Mouse (Mus musculus): ENCODE data around the gene Pcdh8. TPM values are rescaled to one million over a fixed set of nuclear protein-coding genes. Genes with fewer than 3 reads are reported as not detected.
A peak's percentile ranks its signal among the peaks of the same experiment; 100 is the strongest.

Gene Pcdh8
- polyA plus RNA-seq (2014; fragmentation: Nextera tagmentation; extraction: Ambion mirVana), result 18.5 and 19.5 TPM in 2 replicates

- H3K36me3 ChIP-seq (ENCODE audit: control insufficient read depth, insufficient read depth, low read length), result no peaks in the 10 kb centered on the region
- peaks cover 30% of the 10 kb centered on the region for H3K4me1 ChIP-seq (ENCODE audit: control insufficient read depth, insufficient read depth, low read length)
- H3K9me3 ChIP-seq (ENCODE audit: control insufficient read depth, low read length), result no peaks in the 10 kb centered on the region
- H3K4me2 ChIP-seq (ENCODE audit: low read depth), result peak within 1 kb of the TSS; percentile 72
- peak within 1 kb of the TSS; percentile 49 for H3K9ac ChIP-seq (ENCODE audit: low read length)
- peak within 1 kb of the TSS; percentile 49; the same call in 1 of the 2 replicates for H3K27ac ChIP-seq (ENCODE audit: low read depth, low read length)
- H3K27me3 ChIP-seq (ENCODE audit: control insufficient read depth, insufficient read depth, low read length), result peaks cover 59% of the 10 kb centered on the region
- DNase-seq (ENCODE audit: low spot score) (peak; percentile 93), ATAC-seq (ENCODE audit: insufficient read depth, low FRiP score, low TSS enrichment) (peak; percentile 85)
- peak within 1 kb of the TSS; percentile 49 for H3K4me3 ChIP-seq (ENCODE audit: low read depth, low read length)
- WGBS, result under 1% methylated on average over 30 of the region's 30 CpGs
These were observed at the start of gene Pcdh8 for GRCm38 (mm10) chr14:79771094-79771535. Gene Pcdh8 (minus strand): TSS chr14:79771312.

GRCm38 (mm10) chr14:79814709-79815108, 43.6 kb upstream of the Pcdh8 start:
- H3K4me3 ChIP-seq (ENCODE audit: low read depth, low read length), result no peak overlapping the region
- no peak overlapping the region for H3K9ac ChIP-seq (ENCODE audit: low read length)
- H3K4me1 ChIP-seq (ENCODE audit: control insufficient read depth, insufficient read depth, low read length), result no peaks in the 10 kb centered on the region
- H3K9me3 ChIP-seq (ENCODE audit: control insufficient read depth, low read length), result no peaks in the 10 kb centered on the region
- no peaks in the 10 kb centered on the region for H3K36me3 ChIP-seq (ENCODE audit: control insufficient read depth, insufficient read depth, low read length)
- ATAC-seq (ENCODE audit: insufficient read depth, low FRiP score, low TSS enrichment) (no peak), DNase-seq (ENCODE audit: low spot score) (no peak)
- H3K27ac ChIP-seq (ENCODE audit: low read depth, low read length), result no peak overlapping the region
- no peaks in the 10 kb centered on the region for H3K27me3 ChIP-seq (ENCODE audit: control insufficient read depth, insufficient read depth, low read length)
- WGBS, result 57% methylated on average over 8 of the region's 8 CpGs
- no peak overlapping the region for H3K4me2 ChIP-seq (ENCODE audit: low read depth)

- Histone ChIP-seq H3K9ac (ENCODE audit: low read length) (no peak overlapping the region), H3K4me3 (ENCODE audit: low read depth, low read length) (no peak overlapping the region), H3K4me2 (ENCODE audit: low read depth) (no peak overlapping the region), H3K27ac (ENCODE audit: low read depth, low read length) (no peak overlapping the region), H3K27me3 (ENCODE audit: control insufficient read depth, insufficient read depth, low read length) (no peaks in the 10 kb centered on the region), H3K4me1 (ENCODE audit: control insufficient read depth, insufficient read depth, low read length) (no peaks in the 10 kb centered on the region), H3K36me3 (ENCODE audit: control insufficient read depth, insufficient read depth, low read length) (no peaks in the 10 kb centered on the region), H3K9me3 (ENCODE audit: control insufficient read depth, low read length) (no peaks in the 10 kb centered on the region)
- ATAC-seq (ENCODE audit: insufficient read depth, low FRiP score, low TSS enrichment) (no peak), DNase-seq (ENCODE audit: low spot score) (no peak)
- 29% methylated on average over 1 of the region's 1 CpGs for WGBS
These were observed 43.0 kb upstream of the Pcdh8 start for GRCm38 (mm10) chr14:79814084-79814483.

- Histone ChIP-seq H3K9ac (ENCODE audit: low read length) (no peak overlapping the region), H3K4me2 (ENCODE audit: low read depth) (no peak overlapping the region), H3K9me3 (ENCODE audit: control insufficient read depth, low read length) (no peaks in the 10 kb centered on the region), H3K4me1 (ENCODE audit: control insufficient read depth, insufficient read depth, low read length) (no peaks in the 10 kb centered on the region), H3K27me3 (ENCODE audit: control insufficient read depth, insufficient read depth, low read length) (no peaks in the 10 kb centered on the region), H3K4me3 (ENCODE audit: low read depth, low read length) (no peak overlapping the region), H3K36me3 (ENCODE audit: control insufficient read depth, insufficient read depth, low read length) (no peaks in the 10 kb centered on the region), H3K27ac (ENCODE audit: low read depth, low read length) (no peak overlapping the region)
- WGBS, result 84% methylated on average over 8 of the region's 8 CpGs
- ATAC-seq (ENCODE audit: insufficient read depth, low FRiP score, low TSS enrichment), result no peak
- no peak for DNase-seq (ENCODE audit: low spot score)
These were observed 22.1 kb upstream of the Pcdh8 start for GRCm38 (mm10) chr14:79793179-79793578.

GRCm38 (mm10) chr14:79789535-79789934, 18.4 kb upstream of the Pcdh8 start:
- no peak overlapping the region for H3K4me2 ChIP-seq (ENCODE audit: low read depth)
- no peaks in the 10 kb centered on the region for H3K36me3 ChIP-seq (ENCODE audit: control insufficient read depth, insufficient read depth, low read length)
- ATAC-seq (ENCODE audit: insufficient read depth, low FRiP score, low TSS enrichment) (no peak), DNase-seq (ENCODE audit: low spot score) (no peak)
- no peaks in the 10 kb centered on the region for H3K4me1 ChIP-seq (ENCODE audit: control insufficient read depth, insufficient read depth, low read length)
- no peaks in the 10 kb centered on the region for H3K27me3 ChIP-seq (ENCODE audit: control insufficient read depth, insufficient read depth, low read length)
- no peak overlapping the region for H3K4me3 ChIP-seq (ENCODE audit: low read depth, low read length)
- WGBS, result 44% methylated on average over 4 of the region's 4 CpGs
- H3K9ac ChIP-seq (ENCODE audit: low read length), result no peak overlapping the region
- H3K9me3 ChIP-seq (ENCODE audit: control insufficient read depth, low read length), result no peaks in the 10 kb centered on the region
- no peak overlapping the region for H3K27ac ChIP-seq (ENCODE audit: low read depth, low read length)

- no peaks in the 10 kb centered on the region for H3K9me3 ChIP-seq (ENCODE audit: control insufficient read depth, low read length)
- 73% methylated on average over 2 of the region's 2 CpGs for WGBS
- DNase-seq (ENCODE audit: low spot score), result no peak
- H3K9ac ChIP-seq (ENCODE audit: low read length), result no peak overlapping the region
- no peaks in the 10 kb centered on the region for H3K27me3 ChIP-seq (ENCODE audit: control insufficient read depth, insufficient read depth, low read length)
- no peak overlapping the region for H3K4me2 ChIP-seq (ENCODE audit: low read depth)
- no peaks in the 10 kb centered on the region for H3K36me3 ChIP-seq (ENCODE audit: control insufficient read depth, insufficient read depth, low read length)
- no peak for ATAC-seq (ENCODE audit: insufficient read depth, low FRiP score, low TSS enrichment)
- no peak overlapping the region for H3K4me3 ChIP-seq (ENCODE audit: low read depth, low read length)
- no peaks in the 10 kb centered on the region for H3K4me1 ChIP-seq (ENCODE audit: control insufficient read depth, insufficient read depth, low read length)
- H3K27ac ChIP-seq (ENCODE audit: low read depth, low read length), result no peak overlapping the region
These were observed 17.6 kb upstream of the Pcdh8 start for GRCm38 (mm10) chr14:79788656-79789204.

GRCm38 (mm10) chr14:79787918-79788317, 16.8 kb upstream of the Pcdh8 start:
- 85% methylated on average over 6 of the region's 6 CpGs for WGBS
- ATAC-seq (ENCODE audit: insufficient read depth, low FRiP score, low TSS enrichment) (no peak), DNase-seq (ENCODE audit: low spot score) (no peak)
- H3K4me3 ChIP-seq (ENCODE audit: low read depth, low read length), result no peak overlapping the region
- no peaks in the 10 kb centered on the region for H3K4me1 ChIP-seq (ENCODE audit: control insufficient read depth, insufficient read depth, low read length)
- H3K27me3 ChIP-seq (ENCODE audit: control insufficient read depth, insufficient read depth, low read length), result no peaks in the 10 kb centered on the region
- no peak overlapping the region for H3K4me2 ChIP-seq (ENCODE audit: low read depth)
- no peak overlapping the region for H3K27ac ChIP-seq (ENCODE audit: low read depth, low read length)
- H3K9me3 ChIP-seq (ENCODE audit: control insufficient read depth, low read length), result no peaks in the 10 kb centered on the region
- H3K9ac ChIP-seq (ENCODE audit: low read length), result no peak overlapping the region
- no peaks in the 10 kb centered on the region for H3K36me3 ChIP-seq (ENCODE audit: control insufficient read depth, insufficient read depth, low read length)

GRCm38 (mm10) chr14:79785400-79785799, 14.3 kb upstream of the Pcdh8 start:
- Histone ChIP-seq H3K9ac (ENCODE audit: low read length) (no peak overlapping the region), H3K36me3 (ENCODE audit: control insufficient read depth, insufficient read depth, low read length) (no peaks in the 10 kb centered on the region), H3K27me3 (ENCODE audit: control insufficient read depth, insufficient read depth, low read length) (no peaks in the 10 kb centered on the region), H3K4me3 (ENCODE audit: low read depth, low read length) (no peak overlapping the region), H3K4me1 (ENCODE audit: control insufficient read depth, insufficient read depth, low read length) (no peaks in the 10 kb centered on the region; the same call in none of the 2 replicates), H3K9me3 (ENCODE audit: control insufficient read depth, low read length) (no peaks in the 10 kb centered on the region), H3K27ac (ENCODE audit: low read depth, low read length) (no peak overlapping the region), H3K4me2 (ENCODE audit: low read depth) (no peak overlapping the region)
- ATAC-seq (ENCODE audit: insufficient read depth, low FRiP score, low TSS enrichment) (no peak), DNase-seq (ENCODE audit: low spot score) (peak; percentile 40)
- WGBS, result 53% methylated on average over 4 of the region's 4 CpGs

GRCm38 (mm10) chr14:79780889-79781288, 9.8 kb upstream of the Pcdh8 start:
- H3K36me3 ChIP-seq (ENCODE audit: control insufficient read depth, insufficient read depth, low read length), result no peaks in the 10 kb centered on the region
- H3K4me3 ChIP-seq (ENCODE audit: low read depth, low read length), result no peak overlapping the region
- no peaks in the 10 kb centered on the region for H3K27me3 ChIP-seq (ENCODE audit: control insufficient read depth, insufficient read depth, low read length)
- no peaks in the 10 kb centered on the region for H3K9me3 ChIP-seq (ENCODE audit: control insufficient read depth, low read length)
- H3K27ac ChIP-seq (ENCODE audit: low read depth, low read length), result no peak overlapping the region
- no peak overlapping the region for H3K4me2 ChIP-seq (ENCODE audit: low read depth)
- ATAC-seq (ENCODE audit: insufficient read depth, low FRiP score, low TSS enrichment) (no peak), DNase-seq (ENCODE audit: low spot score) (no peak)
- no peak overlapping the region for H3K9ac ChIP-seq (ENCODE audit: low read length)
- WGBS, result 52% methylated on average over 1 of the region's 1 CpGs
- peaks cover 7% of the 10 kb centered on the region for H3K4me1 ChIP-seq (ENCODE audit: control insufficient read depth, insufficient read depth, low read length)
